Mouse (Mus musculus) limb, embryonic 11.5 days (tissue): ENCODE data around the gene Ptbp2. TPM values are rescaled to one million over a fixed set of nuclear protein-coding genes. Genes with fewer than 3 reads are reported as not detected.

Experiments used
- ATAC-seq: fragments of 200-750 bp; cut with Nextera tagmentation; 2 replicates; pipeline ENCODE4 v1.8.0; 2017; ENCODE audit warnings: low read depth; ENCODE audit not compliant: insufficient number of reproducible peaks, low FRiP score, low TSS enrichment
- DNase-seq: peaks from one replicate; pipeline ENCODE4 v3.0.0-alpha.2; 2015; ENCODE audit warnings: low spot score
- H3K27ac ChIP-seq: fragments of 300-500 bp; sonication (generic); replicated peaks from 2 replicates; pipeline ENCODE4 v1.5.1; 2014; ENCODE audit warnings: low read depth, mild to moderate bottlenecking, low read length
- H3K27me3 ChIP-seq: fragments of 300-500 bp; sonication (generic); 2 replicates; pipeline ENCODE4 v1.6.1; 2014; ENCODE audit warnings: mild to moderate bottlenecking, low read length, mixed read lengths; ENCODE audit not compliant: control insufficient read depth, insufficient read depth
- H3K36me3 ChIP-seq: fragments of 300-500 bp; sonication (generic); 2 replicates; pipeline ENCODE4 v1.6.1; 2014; ENCODE audit warnings: mild to moderate bottlenecking, low read length, moderate library complexity, mixed read lengths; ENCODE audit not compliant: control insufficient read depth, insufficient read depth
- H3K4me1 ChIP-seq: fragments of 300-500 bp; sonication (generic); 2 replicates; pipeline ENCODE4 v1.6.1; 2014; ENCODE audit warnings: low read length, mixed read lengths; ENCODE audit not compliant: control insufficient read depth, insufficient read depth
- H3K4me2 ChIP-seq: fragments of 300-500 bp; sonication (generic); 2 replicates; pipeline ENCODE4 v1.6.1; 2014; ENCODE audit warnings: low read depth, mild to moderate bottlenecking, moderate library complexity; ENCODE audit not compliant: severe bottlenecking
- H3K4me3 ChIP-seq: fragments of 300-500 bp; sonication (generic); 2 replicates; pipeline ENCODE4 v1.5.1; 2014; ENCODE audit warnings: low read depth, low read length
- H3K9ac ChIP-seq: fragments of 300-500 bp; sonication (generic); 2 replicates; pipeline ENCODE4 v1.6.1; 2014; ENCODE audit warnings: mild to moderate bottlenecking, low read length
- H3K9me3 ChIP-seq: fragments of 300-500 bp; sonication (generic); 2 replicates; pipeline ENCODE4 v1.6.1; 2016; ENCODE audit warnings: low read length; ENCODE audit not compliant: control insufficient read depth
- WGBS: fragments of 180-500 bp; shearing (Covaris S2); extraction: QIAGEN DNeasy Blood & Tissue Kit; methylation state at CpG from one replicate; pipeline ENCODE4 v1.1.7; 2014; 5-methylcytosine and 5-hydroxymethylcytosine counted together
- polyA plus RNA-seq: library from polyadenylated mRNA; unstranded; fragments of >200 nt; fragmentation: Nextera tagmentation; extraction: Ambion mirVana; gene quantifications from 2 replicates; pipeline ENCODE4 v1.2.1, GENCODE M21; 2014

Gene Ptbp2
- polyA plus RNA-seq, 1 experiment from 2014 or later, result 190 TPM

DNA sequence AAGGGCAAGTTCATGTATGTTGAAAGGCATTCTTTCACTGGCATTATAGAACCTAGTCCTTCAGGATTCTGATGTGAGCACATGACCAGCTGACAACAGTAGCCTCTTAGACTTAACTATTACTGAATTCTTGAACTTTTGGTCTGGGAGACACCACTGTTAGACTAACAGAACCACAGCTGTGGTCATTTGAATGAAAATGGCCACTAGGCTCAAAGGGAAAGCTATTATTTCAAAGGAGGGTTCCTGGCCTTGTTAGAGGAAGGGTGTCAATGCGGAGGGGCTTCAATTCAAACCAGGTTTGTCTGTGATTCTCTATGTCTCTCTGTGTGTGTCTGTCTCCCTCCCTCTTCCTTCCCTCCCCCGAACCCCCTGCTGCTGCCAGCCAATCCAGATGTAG is 5.8 kb downstream of the Ptbp2 start:
- 66% methylated on average over 2 of the region's 2 CpGs for WGBS
- no peak overlapping the region for H3K4me3 ChIP-seq
- no peak overlapping the region for H3K4me2 ChIP-seq
- DNase-seq (no peak), ATAC-seq (no peak)
- H3K4me1 ChIP-seq, result no peaks in the 10 kb centered on the region
- H3K9me3 ChIP-seq, result no peaks in the 10 kb centered on the region
- H3K27ac ChIP-seq, result no peak overlapping the region
- H3K9ac ChIP-seq, result no peak overlapping the region
- peaks cover 2% of the 10 kb centered on the region; the same call in 1 of the 2 replicates for H3K36me3 ChIP-seq
- no peaks in the 10 kb centered on the region for H3K27me3 ChIP-seq

DNA sequence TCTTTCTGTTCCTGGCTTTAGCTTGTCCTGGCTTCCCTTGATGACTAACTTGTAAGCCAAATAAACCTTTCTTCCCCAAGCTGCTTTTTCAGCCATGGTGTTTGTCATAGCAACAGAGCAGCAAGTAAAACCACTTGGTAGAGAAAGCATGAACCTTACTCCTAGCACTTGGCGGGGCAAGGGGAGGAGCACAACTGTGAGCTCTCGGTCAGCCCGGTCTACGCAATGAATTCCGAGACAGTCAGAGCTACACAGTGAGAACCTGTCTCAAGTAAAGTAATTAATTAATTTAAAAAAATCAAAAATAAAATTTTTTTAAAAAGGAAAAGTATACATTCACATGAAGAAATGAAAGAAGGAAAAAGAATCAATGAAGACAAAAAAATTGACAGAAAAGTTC is 8.1 kb downstream of the Ptbp2 start:
- no peaks in the 10 kb centered on the region for H3K27me3 ChIP-seq
- H3K36me3 ChIP-seq, result peaks cover 2% of the 10 kb centered on the region; the same call in 1 of the 2 replicates
- 94% methylated on average over 5 of the region's 5 CpGs for WGBS
- no peak overlapping the region for H3K27ac ChIP-seq
- H3K4me2 ChIP-seq, result no peak overlapping the region
- DNase-seq, result no peak
- ATAC-seq, result no peak
- H3K4me3 ChIP-seq, result no peak overlapping the region
- H3K4me1 ChIP-seq, result no peaks in the 10 kb centered on the region
- no peaks in the 10 kb centered on the region for H3K9me3 ChIP-seq
- no peak overlapping the region for H3K9ac ChIP-seq

GRCm38 (mm10) chr3:119772789-119773188 is 11.5 kb downstream of the Ptbp2 start:
- Histone ChIP-seq H3K9me3 (no peaks in the 10 kb centered on the region), H3K4me1 (no peaks in the 10 kb centered on the region), H3K4me3 (no peak overlapping the region), H3K27ac (no peak overlapping the region), H3K36me3 (no peaks in the 10 kb centered on the region), H3K27me3 (no peaks in the 10 kb centered on the region), H3K9ac (no peak overlapping the region), H3K4me2 (no peak overlapping the region)
- 88% methylated on average over 2 of the region's 2 CpGs for WGBS
- ATAC-seq (no peak), DNase-seq (no peak)

GRCm38 (mm10) chr3:119763772-119764171 is 20.5 kb downstream of the Ptbp2 start:
- WGBS, result 93% methylated on average over 2 of the region's 2 CpGs
- no peaks in the 10 kb centered on the region for H3K9me3 ChIP-seq

GRCm38 (mm10) chr3:119761732-119762131 is 22.5 kb downstream of the Ptbp2 start:
- no peak overlapping the region for H3K4me3 ChIP-seq
- no peaks in the 10 kb centered on the region for H3K9me3 ChIP-seq
- H3K4me2 ChIP-seq, result no peak overlapping the region
- ATAC-seq, result no peak
- DNase-seq, result no peak
- no peak overlapping the region for H3K27ac ChIP-seq
- no peaks in the 10 kb centered on the region for H3K27me3 ChIP-seq
- WGBS, result 96% methylated on average over 3 of the region's 3 CpGs
- H3K9ac ChIP-seq, result no peak overlapping the region
- no peaks in the 10 kb centered on the region for H3K4me1 ChIP-seq
- H3K36me3 ChIP-seq, result no peaks in the 10 kb centered on the region; the same call in 1 of the 2 replicates

More at GRCm38 (mm10) chr3:119763772-119764171, 20.5 kb downstream of the Ptbp2 start:
- H3K4me3 ChIP-seq, result no peak overlapping the region
- ATAC-seq (no peak), DNase-seq (no peak)
- no peak overlapping the region for H3K27ac ChIP-seq
- H3K36me3 ChIP-seq, result no peaks in the 10 kb centered on the region; the same call in 1 of the 2 replicates
- no peak overlapping the region for H3K4me2 ChIP-seq
- no peaks in the 10 kb centered on the region for H3K4me1 ChIP-seq
- H3K27me3 ChIP-seq, result no peaks in the 10 kb centered on the region
- H3K9ac ChIP-seq, result no peak overlapping the region

GRCm38 (mm10) chr3:119753791-119754190 is 30.5 kb downstream of the Ptbp2 start:
- Histone ChIP-seq H3K9me3 (no peaks in the 10 kb centered on the region), H3K36me3 (no peaks in the 10 kb centered on the region; the same call in 1 of the 2 replicates), H3K27ac (no peak overlapping the region), H3K9ac (no peak overlapping the region), H3K4me1 (no peaks in the 10 kb centered on the region), H3K4me3 (no peak overlapping the region), H3K4me2 (no peak overlapping the region), H3K27me3 (no peaks in the 10 kb centered on the region)
- ATAC-seq (no peak), DNase-seq (no peak)

GRCm38 (mm10) chr3:119749551-119750249 is 34.6 kb downstream of the Ptbp2 start:
- ATAC-seq (no peak), DNase-seq (no peak)
- H3K9me3 ChIP-seq, result no peaks in the 10 kb centered on the region
- no peak overlapping the region for H3K4me2 ChIP-seq
- no peaks in the 10 kb centered on the region for H3K4me1 ChIP-seq
- no peak overlapping the region for H3K27ac ChIP-seq
- no peaks in the 10 kb centered on the region for H3K27me3 ChIP-seq
- peaks cover 4% of the 10 kb centered on the region; the same call in 1 of the 2 replicates for H3K36me3 ChIP-seq
- H3K9ac ChIP-seq, result no peak overlapping the region
- no peak overlapping the region for H3K4me3 ChIP-seq
- WGBS, result 81% methylated on average over 3 of the region's 3 CpGs

GRCm38 (mm10) chr3:119749140-119749539 is 35.1 kb downstream of the Ptbp2 start:
- ATAC-seq (no peak), DNase-seq (no peak)
- no peak overlapping the region for H3K4me3 ChIP-seq
- WGBS, result 93% methylated on average over 2 of the region's 2 CpGs
- no peaks in the 10 kb centered on the region for H3K4me1 ChIP-seq
- no peak overlapping the region for H3K27ac ChIP-seq
- peaks cover 5% of the 10 kb centered on the region; the same call in 1 of the 2 replicates for H3K36me3 ChIP-seq
- no peak overlapping the region for H3K4me2 ChIP-seq
- no peak overlapping the region for H3K9ac ChIP-seq
- H3K9me3 ChIP-seq, result no peaks in the 10 kb centered on the region
- H3K27me3 ChIP-seq, result no peaks in the 10 kb centered on the region

GRCm38 (mm10) chr3:119746656-119747055 is 37.6 kb downstream of the Ptbp2 start:
- no peaks in the 10 kb centered on the region for H3K9me3 ChIP-seq
- no peaks in the 10 kb centered on the region for H3K4me1 ChIP-seq
- no peak overlapping the region for H3K4me2 ChIP-seq
- ATAC-seq (no peak), DNase-seq (no peak)
- H3K9ac ChIP-seq, result no peak overlapping the region
- H3K27ac ChIP-seq, result no peak overlapping the region
- no peak overlapping the region for H3K4me3 ChIP-seq
- H3K27me3 ChIP-seq, result no peaks in the 10 kb centered on the region
- WGBS, result 86% methylated on average over 2 of the region's 2 CpGs
- peaks cover 5% of the 10 kb centered on the region; the same call in 1 of the 2 replicates for H3K36me3 ChIP-seq
